Mouse (Mus musculus): Measurements from ENCODE around the gene Golph3.
"Not testable (repeated sequence)": the region's sequence is repeated elsewhere in the genome, so short reads cannot be mapped to it uniquely, and the experiment has no call there.

Golph3 gene

GRCm38 (mm10) chr15:12357459-12357858 is 36.2 kb downstream of the Golph3 start:
- no peak for DNase-seq (ENCODE audit: low spot score in 2 of 2)

- DNase-seq (ENCODE audit: low spot score in 2 of 2), result no peak
Observed at GRCm38 (mm10) chr15:12358384-12358783, 37.1 kb downstream of the Golph3 start.

GRCm38 (mm10) chr15:12360519-12361212 is 39.4 kb downstream of the Golph3 start:
- no peak for DNase-seq (ENCODE audit: low spot score in 2 of 2)

- no peak for DNase-seq (ENCODE audit: low spot score in 2 of 2)
Observed at GRCm38 (mm10) chr15:12362001-12362700, 40.9 kb downstream of the Golph3 start.

GRCm38 (mm10) chr15:12362701-12363040 is 41.4 kb downstream of the Golph3 start:
- DNase-seq (ENCODE audit: low spot score in 2 of 2), result no peak

DNA sequence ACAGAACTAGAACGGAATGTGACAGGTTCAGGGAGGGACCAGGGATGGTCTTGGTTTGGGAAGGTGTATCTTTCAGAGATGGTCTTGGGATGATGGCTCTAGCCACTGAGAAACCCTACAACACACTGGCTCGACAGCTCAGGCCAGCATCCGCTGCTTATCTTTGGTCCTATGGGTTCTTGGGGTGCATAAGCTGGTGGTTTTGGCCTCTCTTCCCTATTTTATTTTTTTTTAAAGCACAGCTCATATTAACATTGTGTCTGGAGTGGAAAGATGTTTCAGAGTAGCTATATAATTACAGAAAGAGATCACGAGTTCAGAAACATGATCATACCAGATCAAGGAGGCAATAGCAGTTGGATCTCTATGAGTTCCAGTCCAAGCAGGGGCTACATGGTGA is 42.8 kb downstream of the Golph3 start:
- no peak for DNase-seq (ENCODE audit: low spot score in 2 of 2)

DNA sequence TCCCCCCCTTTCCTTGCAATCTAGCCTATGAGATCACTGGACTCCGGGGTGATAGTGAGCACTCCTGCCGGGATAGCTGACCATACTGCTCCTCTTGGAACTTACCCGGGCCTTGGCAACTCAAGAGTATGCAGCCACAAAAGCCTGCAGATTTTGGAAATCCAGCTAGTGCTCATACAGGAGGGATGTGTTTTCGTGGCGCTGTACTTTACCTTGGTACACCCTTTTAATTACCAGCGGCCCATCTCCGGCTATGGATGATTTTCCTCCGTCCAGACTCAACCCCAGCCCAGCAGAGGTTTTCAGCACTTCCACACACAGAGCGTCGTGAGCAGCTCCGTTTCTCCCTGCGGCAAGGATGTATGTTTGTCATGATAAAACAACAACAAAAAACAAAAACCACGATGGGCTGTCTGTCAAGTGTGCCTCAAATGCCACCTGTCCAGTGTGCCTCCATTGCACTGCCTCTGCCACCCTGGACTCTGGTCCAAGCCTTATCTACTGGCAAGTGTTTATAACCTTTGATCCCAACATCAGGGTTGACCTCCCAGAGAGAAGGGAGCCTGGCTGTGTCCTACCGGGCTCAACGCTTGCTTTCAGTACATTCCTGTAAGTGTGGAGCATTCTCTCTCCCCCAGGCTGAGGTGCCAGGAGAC is 44.3 kb downstream of the Golph3 start:
- DNase-seq (ENCODE audit: low spot score in 2 of 2), result no peak

GRCm38 (mm10) chr15:12366072-12366469 is 44.8 kb downstream of the Golph3 start:
- DNase-seq (ENCODE audit: low spot score in 2 of 2), result no peak

DNA sequence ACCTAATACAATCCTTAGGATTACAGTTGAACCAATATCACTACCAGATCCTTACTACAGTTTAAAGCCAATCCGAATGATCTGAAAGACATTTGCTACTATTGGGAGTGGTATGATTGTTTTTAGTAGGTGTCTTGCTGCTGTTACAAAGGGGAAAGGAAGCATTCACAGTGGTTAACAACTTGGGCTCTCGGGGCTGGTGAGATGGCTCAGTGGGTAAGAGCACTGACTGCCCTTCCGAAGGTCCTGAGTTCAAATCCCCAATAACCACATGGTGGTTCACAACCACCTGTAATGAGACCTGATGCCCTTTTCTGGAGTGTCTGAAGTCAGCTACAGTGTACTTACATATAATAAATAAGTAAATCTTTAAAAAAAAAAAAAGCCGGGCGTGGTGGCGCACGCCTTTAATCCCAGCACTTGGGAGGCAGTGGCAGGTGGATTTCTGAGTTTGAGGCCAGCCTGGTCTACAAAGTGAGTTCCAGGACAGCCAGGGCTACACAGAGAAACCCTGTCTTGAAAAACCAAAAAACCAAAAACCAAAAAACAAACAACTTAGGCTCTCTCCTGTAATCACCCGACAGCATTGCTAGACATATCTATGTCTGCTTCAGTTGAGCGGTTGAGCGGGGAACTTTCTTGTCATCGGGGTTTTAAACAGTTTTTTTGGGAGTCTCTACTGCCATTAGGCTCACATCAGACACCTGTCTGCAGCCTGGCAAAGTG is 45.5 kb downstream of the Golph3 start:
- not testable (repeated sequence) for DNase-seq (ENCODE audit: low spot score in 2 of 2)

DNA sequence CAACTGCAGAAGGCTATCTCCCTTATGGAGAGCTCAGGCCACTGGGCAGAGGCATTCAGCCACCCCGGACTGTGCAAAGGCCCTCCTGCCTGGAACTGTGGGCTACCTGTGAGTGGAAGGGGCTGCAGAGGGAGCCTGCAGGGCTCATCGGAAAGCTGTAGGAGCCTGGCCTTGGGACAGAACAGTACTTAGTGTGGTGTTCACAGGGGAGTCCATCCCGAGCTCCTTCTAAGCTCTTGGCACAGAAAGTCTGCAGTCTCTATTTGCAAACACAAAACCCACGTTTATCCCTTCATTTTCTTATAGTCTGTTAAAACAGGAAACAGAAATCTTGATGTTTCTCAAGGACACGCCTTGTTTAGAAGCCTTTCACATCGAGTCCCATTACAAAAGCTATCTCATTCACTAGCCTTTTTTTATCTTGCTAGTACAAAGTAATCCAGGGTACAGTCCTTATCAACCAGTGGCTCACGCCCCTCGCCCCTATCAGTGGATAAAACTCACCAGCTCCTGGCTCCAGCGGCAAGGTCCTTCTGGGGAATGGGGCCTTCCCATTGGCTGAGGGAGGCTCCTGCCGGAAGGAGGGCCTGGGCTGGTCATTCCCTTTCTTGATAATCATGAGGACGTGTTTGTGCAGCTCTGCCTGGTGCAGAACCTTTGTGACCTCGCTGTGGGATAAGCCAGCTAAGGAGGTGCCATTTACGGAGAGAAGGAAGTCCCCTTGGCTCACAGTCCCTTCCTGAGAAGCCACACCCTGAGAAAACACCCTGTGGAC is 46.2 kb downstream of the Golph3 start:
- no peak for DNase-seq (ENCODE audit: low spot score in 2 of 2)

DNA sequence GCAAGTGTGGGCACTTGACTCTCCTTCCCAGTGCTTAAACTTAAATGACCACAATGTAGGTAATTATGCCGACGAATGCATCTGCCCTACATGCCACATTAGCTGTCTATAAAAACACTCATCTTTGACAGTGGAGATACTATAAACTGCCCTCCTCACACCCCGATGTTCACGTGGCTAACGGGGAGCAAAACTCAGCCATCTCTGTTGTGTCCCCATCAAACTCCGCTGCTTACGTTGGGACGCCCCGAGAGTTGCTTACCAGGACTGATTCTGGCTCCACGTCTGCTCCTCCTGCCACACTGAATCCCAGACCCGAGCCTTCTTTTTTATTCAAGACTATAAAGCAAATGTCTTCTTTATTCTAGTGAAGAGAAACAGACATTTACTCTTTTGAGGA is 47.1 kb downstream of the Golph3 start:
- no peak for DNase-seq (ENCODE audit: low spot score in 2 of 2)

DNA sequence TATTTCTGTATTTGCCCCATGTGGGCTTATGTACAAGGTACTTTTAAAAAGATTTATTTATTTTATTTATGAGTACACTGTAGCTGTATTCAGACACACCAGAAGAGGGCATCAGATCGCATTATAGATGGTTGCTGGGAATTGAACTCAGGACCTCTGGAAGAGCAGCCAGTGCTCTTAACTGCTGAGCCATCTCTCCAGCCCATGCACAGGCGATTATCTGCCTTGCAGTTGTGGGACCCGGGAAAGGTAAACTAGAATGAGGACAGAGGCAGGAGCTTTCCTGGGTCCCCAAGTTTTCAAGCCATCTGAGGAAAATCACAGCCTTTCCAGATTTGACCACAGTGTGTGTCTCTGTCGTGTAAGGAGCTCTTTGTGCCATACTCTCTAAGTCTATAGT is 47.6 kb downstream of the Golph3 start:
- no peak for DNase-seq (ENCODE audit: low spot score in 2 of 2)

DNA sequence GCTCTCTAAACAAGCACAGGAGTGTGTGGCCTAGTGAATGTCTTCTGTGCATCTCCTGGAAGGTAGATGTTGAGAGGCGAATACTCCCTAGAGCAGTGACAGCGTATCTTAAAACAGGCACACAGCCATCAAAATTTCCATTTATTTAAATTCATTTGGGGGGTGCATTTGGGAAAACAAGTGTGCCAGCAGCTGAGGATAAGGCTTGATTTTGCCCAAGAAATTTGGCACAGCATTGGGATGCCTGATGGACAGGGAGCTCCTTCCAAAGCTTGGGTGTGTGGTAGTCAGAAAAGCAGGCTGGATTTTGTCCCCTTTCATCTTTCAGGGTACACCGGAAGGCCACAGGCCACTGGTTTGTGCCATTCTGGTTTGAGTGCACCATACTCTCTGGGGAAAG is 48.8 kb downstream of the Golph3 start:
- DNase-seq (ENCODE audit: low spot score in 2 of 2), result no peak

DNA sequence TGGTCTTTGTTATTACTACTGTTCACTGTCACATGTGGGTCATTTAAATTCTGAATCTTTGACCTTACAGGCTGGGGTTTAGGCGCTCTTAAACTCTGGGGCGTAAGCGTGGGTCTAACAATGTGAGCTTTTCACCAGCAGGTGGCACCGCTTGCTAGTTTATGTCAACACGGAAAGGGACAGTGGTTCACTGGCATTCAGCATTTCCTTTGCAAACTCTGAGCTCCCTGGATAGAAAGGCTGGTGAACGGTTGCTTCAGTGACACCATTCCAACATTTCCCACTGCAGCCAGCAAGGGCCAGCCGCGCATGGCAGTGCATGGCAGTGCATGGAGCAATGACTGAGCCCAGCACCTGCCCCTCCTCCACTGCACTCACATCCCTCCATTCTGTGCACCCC is 49.9 kb downstream of the Golph3 start:
- peak; percentile 51 to 67 for DNase-seq (ENCODE audit: low spot score in 2 of 2)

DNA sequence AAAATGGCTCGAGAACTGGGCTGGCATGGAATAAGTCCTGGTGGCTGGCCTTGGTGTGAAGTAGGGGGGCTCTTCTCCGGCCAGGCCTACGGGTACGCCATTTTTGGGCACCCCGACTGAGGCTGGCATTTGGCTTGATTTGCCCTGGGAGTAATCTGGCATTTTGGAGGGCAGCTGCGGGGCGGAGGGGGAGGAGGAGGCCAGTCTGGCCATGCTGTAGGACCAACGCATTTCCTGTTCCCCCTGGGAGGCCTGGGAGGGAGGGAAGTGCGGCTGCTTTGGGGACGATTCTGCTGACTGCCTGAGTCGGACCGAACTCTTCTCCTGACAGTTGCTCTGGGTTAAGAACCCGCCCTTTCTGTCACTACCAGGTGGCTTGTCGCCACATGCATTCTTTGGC is 52.2 kb downstream of the Golph3 start:
- no peak for DNase-seq (ENCODE audit: low spot score in 2 of 2)

GRCm38 (mm10) chr15:12373918-12374317 is 52.7 kb downstream of the Golph3 start:
- DNase-seq (ENCODE audit: low spot score in 2 of 2), result no peak

- no peak for DNase-seq (ENCODE audit: low spot score in 2 of 2)
Observed at GRCm38 (mm10) chr15:12374916-12375315, 53.7 kb downstream of the Golph3 start.

GRCm38 (mm10) chr15:12375641-12376311 is 54.5 kb downstream of the Golph3 start:
- DNase-seq (ENCODE audit: low spot score in 2 of 2), result peak; percentile 79 to 84

GRCm38 (mm10) chr15:12376491-12377069 is 55.3 kb downstream of the Golph3 start:
- DNase-seq (ENCODE audit: low spot score in 2 of 2), result no peak

- no peak for DNase-seq (ENCODE audit: low spot score in 2 of 2)
Observed at GRCm38 (mm10) chr15:12377800-12378199, 56.5 kb downstream of the Golph3 start.

- DNase-seq (ENCODE audit: low spot score in 2 of 2), result no peak
Observed at GRCm38 (mm10) chr15:12380057-12380456, 58.8 kb downstream of the Golph3 start.
